Mouse (Mus musculus): Measurements from ENCODE around the gene Myl4. TPM values are rescaled to one million over a fixed set of nuclear protein-coding genes. Genes with fewer than 3 reads are reported as not detected.
A peak's percentile ranks its signal among the peaks of the same experiment; 100 is the strongest.

Gene Myl4
- polyA plus RNA-seq, 1 experiment from 2014 or later = 4.1 TPM

DNA sequence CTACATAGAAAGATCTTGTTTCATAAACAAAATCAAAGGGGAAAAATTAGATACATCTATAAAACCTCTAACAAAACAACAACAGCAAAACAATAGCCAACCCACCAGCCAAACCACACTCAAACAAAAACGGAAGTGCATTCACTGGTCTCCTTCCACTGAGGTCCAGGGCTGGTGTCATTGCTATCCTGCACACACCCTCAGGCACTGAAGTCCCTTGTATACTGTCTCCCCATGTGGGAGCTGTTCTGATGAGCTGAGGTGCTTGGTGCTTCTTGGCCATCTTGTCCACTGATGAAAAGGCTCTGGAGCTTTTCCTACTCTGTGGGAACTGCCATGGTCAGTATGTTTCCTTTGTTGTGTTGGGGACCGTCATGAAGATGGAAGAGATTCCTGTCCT is 38.0 kb downstream of the Myl4 start:
- Histone ChIP-seq H3K9me3 (ENCODE audit: control insufficient read depth, low read length) (no peaks in the 10 kb centered on the region), H3K4me2 (ENCODE audit: low read depth, low read length) (no peak overlapping the region), H3K27ac (ENCODE audit: low read depth, low read length) (no peak overlapping the region), H3K4me3 (ENCODE audit: low read depth, low read length) (no peak overlapping the region), H3K4me1 (ENCODE audit: control insufficient read depth, insufficient read depth, low read length) (no peaks in the 10 kb centered on the region), H3K9ac (replicated peaks; ENCODE audit: low read depth, low read length) (no peak overlapping the region), H3K27me3 (ENCODE audit: control insufficient read depth, insufficient read depth, low read length) (no peaks in the 10 kb centered on the region), H3K36me3 (ENCODE audit: control insufficient read depth, insufficient read depth, low read length) (no peaks in the 10 kb centered on the region)
- ATAC-seq (ENCODE audit: low read depth) = no peak
- WGBS = 98% methylated on average over 2 of the region's 2 CpGs

GRCm38 (mm10) chr11:104589570-104589969 is 39.1 kb downstream of the Myl4 start:
- Histone ChIP-seq H3K9ac (replicated peaks; ENCODE audit: low read depth, low read length) (no peak overlapping the region), H3K4me1 (ENCODE audit: control insufficient read depth, insufficient read depth, low read length) (no peaks in the 10 kb centered on the region), H3K27me3 (ENCODE audit: control insufficient read depth, insufficient read depth, low read length) (no peaks in the 10 kb centered on the region), H3K9me3 (ENCODE audit: control insufficient read depth, low read length) (no peaks in the 10 kb centered on the region), H3K36me3 (ENCODE audit: control insufficient read depth, insufficient read depth, low read length) (no peaks in the 10 kb centered on the region), H3K4me3 (ENCODE audit: low read depth, low read length) (no peak overlapping the region), H3K4me2 (ENCODE audit: low read depth, low read length) (no peak overlapping the region), H3K27ac (ENCODE audit: low read depth, low read length) (no peak overlapping the region)
- ATAC-seq (ENCODE audit: low read depth) = no peak
- WGBS = 74% methylated on average over 1 of the region's 1 CpGs

- Histone ChIP-seq H3K9me3 (ENCODE audit: control insufficient read depth, low read length) (no peaks in the 10 kb centered on the region), H3K9ac (replicated peaks; ENCODE audit: low read depth, low read length) (no peak overlapping the region), H3K4me1 (ENCODE audit: control insufficient read depth, insufficient read depth, low read length) (no peaks in the 10 kb centered on the region), H3K4me2 (ENCODE audit: low read depth, low read length) (no peak overlapping the region), H3K36me3 (ENCODE audit: control insufficient read depth, insufficient read depth, low read length) (no peaks in the 10 kb centered on the region), H3K27me3 (ENCODE audit: control insufficient read depth, insufficient read depth, low read length) (no peaks in the 10 kb centered on the region), H3K27ac (ENCODE audit: low read depth, low read length) (no peak overlapping the region), H3K4me3 (ENCODE audit: low read depth, low read length) (no peak overlapping the region)
- 4% methylated on average over 8 of the region's 8 CpGs for WGBS
- peak; percentile 86 for ATAC-seq (ENCODE audit: low read depth)
Measured at GRCm38 (mm10) chr11:104590148-104590547, 39.7 kb downstream of the Myl4 start.

DNA sequence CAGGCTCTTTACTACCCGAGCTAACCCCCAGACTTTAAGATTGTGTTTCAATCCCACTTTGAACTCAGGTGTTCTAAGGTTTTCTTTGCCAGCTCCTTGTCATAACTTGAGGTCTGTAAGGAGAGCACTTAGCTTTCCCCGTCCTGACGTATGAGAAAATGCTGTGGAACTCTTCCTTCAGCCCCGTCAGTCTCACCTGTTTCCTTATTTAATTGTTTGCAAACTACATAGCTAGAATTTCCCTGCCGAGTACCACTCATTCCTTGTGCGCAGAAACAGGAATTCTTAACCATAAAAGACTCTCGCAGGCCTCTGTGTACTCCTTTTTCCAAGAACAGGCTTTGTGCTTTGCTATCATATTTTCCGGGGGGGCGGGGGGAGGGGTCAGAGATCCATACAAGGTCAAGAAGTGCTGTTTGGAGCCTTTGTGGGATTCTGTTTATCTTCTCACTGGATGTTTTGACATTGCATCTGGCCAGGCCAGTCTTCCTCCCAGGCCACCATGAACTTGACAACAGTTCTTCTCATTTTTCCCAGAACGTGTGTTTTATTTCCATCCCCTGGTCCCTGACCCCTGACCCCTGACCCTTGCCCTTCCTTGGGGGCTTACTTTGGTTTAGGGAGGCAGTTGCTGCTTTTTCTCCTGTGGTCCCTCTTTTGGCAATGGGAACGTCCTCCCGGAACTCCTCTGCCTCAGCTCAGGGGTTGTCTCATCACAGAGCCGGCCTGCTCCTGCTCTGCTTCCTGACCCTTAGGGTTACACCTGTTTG is 41.8 kb downstream of the Myl4 start:
- Histone ChIP-seq H3K4me3 (ENCODE audit: low read depth, low read length) (no peak overlapping the region), H3K9ac (replicated peaks; ENCODE audit: low read depth, low read length) (no peak overlapping the region), H3K9me3 (ENCODE audit: control insufficient read depth, low read length) (no peaks in the 10 kb centered on the region), H3K27ac (ENCODE audit: low read depth, low read length) (no peak overlapping the region), H3K4me1 (ENCODE audit: control insufficient read depth, insufficient read depth, low read length) (no peaks in the 10 kb centered on the region), H3K27me3 (ENCODE audit: control insufficient read depth, insufficient read depth, low read length) (no peaks in the 10 kb centered on the region), H3K4me2 (ENCODE audit: low read depth, low read length) (no peak overlapping the region), H3K36me3 (ENCODE audit: control insufficient read depth, insufficient read depth, low read length) (no peaks in the 10 kb centered on the region)
- 79% methylated on average over 13 of the region's 13 CpGs for whole genome bisulfite sequencing
- no peak for ATAC-seq (ENCODE audit: low read depth)

DNA sequence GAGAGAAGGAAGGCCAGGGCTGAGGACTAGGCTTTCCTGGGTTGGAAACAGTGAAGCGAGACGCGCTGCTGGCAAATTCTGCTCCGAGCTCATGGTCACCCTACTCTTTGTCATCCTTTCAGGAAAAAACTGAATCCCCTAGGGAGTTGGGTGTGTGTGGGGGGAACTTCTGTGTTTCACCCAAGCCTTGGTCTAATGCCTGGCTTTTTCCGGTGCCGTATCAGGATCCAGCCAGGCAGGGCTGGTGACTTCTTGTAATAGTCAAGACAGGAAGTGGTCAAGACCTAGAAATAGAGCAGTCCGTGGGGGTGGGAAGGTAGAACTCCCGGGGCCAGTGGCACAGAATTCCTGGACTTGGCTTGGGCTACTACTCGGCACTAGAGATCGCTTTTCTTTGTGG is 45.9 kb downstream of the Myl4 start:
- H3K36me3 ChIP-seq (ENCODE audit: control insufficient read depth, insufficient read depth, low read length) = no peaks in the 10 kb centered on the region
- H3K9ac ChIP-seq (replicated peaks; ENCODE audit: low read depth, low read length) = no peak overlapping the region
- WGBS = 86% methylated on average over 10 of the region's 10 CpGs
- no peaks in the 10 kb centered on the region for H3K4me1 ChIP-seq (ENCODE audit: control insufficient read depth, insufficient read depth, low read length)
- no peak overlapping the region for H3K4me2 ChIP-seq (ENCODE audit: low read depth, low read length)
- no peak for ATAC-seq (ENCODE audit: low read depth)
- no peak overlapping the region for H3K27ac ChIP-seq (ENCODE audit: low read depth, low read length)
- H3K4me3 ChIP-seq (ENCODE audit: low read depth, low read length) = no peak overlapping the region
- no peaks in the 10 kb centered on the region for H3K9me3 ChIP-seq (ENCODE audit: control insufficient read depth, low read length)
- H3K27me3 ChIP-seq (ENCODE audit: control insufficient read depth, insufficient read depth, low read length) = no peaks in the 10 kb centered on the region

DNA sequence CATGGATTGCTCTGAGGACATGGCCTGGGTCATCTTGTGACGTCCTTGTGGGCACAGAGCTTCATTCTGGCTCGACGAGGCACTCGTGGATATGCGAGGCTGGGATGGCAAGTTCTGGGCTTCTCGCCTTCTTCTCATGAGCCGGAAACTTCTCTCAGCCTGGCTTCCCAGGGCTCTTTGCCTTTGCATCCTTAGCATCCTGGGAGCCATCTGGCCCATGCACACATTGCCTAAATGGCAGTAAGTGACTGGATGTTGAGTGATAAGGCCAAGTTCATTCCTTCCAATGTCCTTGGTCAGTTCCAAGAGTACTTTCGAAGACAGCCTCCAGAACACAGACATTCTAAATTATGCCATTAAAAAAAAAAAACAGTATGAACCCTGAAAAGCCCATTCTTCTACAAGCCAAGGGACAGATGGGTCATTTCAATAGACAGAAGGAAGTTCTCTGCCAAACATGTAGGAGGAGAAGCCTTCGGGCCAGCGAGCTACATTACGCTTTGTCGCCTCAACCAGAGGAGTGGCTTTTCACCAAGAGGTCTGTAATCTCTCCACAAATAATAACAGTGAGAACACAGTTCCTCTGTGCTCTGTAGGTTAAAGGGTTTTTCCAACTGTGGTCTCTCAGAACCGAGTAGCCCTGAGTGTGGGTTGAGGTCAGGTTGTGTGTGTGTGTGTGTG is 48.9 kb downstream of the Myl4 start:
- H3K27me3 ChIP-seq (ENCODE audit: control insufficient read depth, insufficient read depth, low read length) = no peaks in the 10 kb centered on the region
- no peak overlapping the region for H3K4me2 ChIP-seq (ENCODE audit: low read depth, low read length)
- H3K27ac ChIP-seq (ENCODE audit: low read depth, low read length) = no peak overlapping the region
- H3K36me3 ChIP-seq (ENCODE audit: control insufficient read depth, insufficient read depth, low read length) = no peaks in the 10 kb centered on the region
- H3K9ac ChIP-seq (replicated peaks; ENCODE audit: low read depth, low read length) = no peak overlapping the region
- 89% methylated on average over 13 of the region's 13 CpGs for WGBS
- no peaks in the 10 kb centered on the region for H3K9me3 ChIP-seq (ENCODE audit: control insufficient read depth, low read length)
- no peaks in the 10 kb centered on the region for H3K4me1 ChIP-seq (ENCODE audit: control insufficient read depth, insufficient read depth, low read length)
- H3K4me3 ChIP-seq (ENCODE audit: low read depth, low read length) = no peak overlapping the region
- no peak for ATAC-seq (ENCODE audit: low read depth)

- H3K4me1 ChIP-seq (ENCODE audit: control insufficient read depth, insufficient read depth, low read length) = no peaks in the 10 kb centered on the region
- ATAC-seq (ENCODE audit: low read depth) = no peak
- no peak overlapping the region for H3K4me2 ChIP-seq (ENCODE audit: low read depth, low read length)
- no peaks in the 10 kb centered on the region for H3K27me3 ChIP-seq (ENCODE audit: control insufficient read depth, insufficient read depth, low read length)
- H3K27ac ChIP-seq (ENCODE audit: low read depth, low read length) = no peak overlapping the region
- 41% methylated on average over 4 of the region's 4 CpGs for WGBS
- no peaks in the 10 kb centered on the region for H3K36me3 ChIP-seq (ENCODE audit: control insufficient read depth, insufficient read depth, low read length)
- H3K9ac ChIP-seq (replicated peaks; ENCODE audit: low read depth, low read length) = no peak overlapping the region
- H3K9me3 ChIP-seq (ENCODE audit: control insufficient read depth, low read length) = no peaks in the 10 kb centered on the region
- H3K4me3 ChIP-seq (ENCODE audit: low read depth, low read length) = no peak overlapping the region
Measured at GRCm38 (mm10) chr11:104600675-104601074, 50.2 kb downstream of the Myl4 start.

- no peak overlapping the region for H3K4me2 ChIP-seq (ENCODE audit: low read depth, low read length)
- no peak overlapping the region for H3K4me3 ChIP-seq (ENCODE audit: low read depth, low read length)
- no peak for ATAC-seq (ENCODE audit: low read depth)
- WGBS = 45% methylated on average over 6 of the region's 6 CpGs
- H3K9ac ChIP-seq (replicated peaks; ENCODE audit: low read depth, low read length) = no peak overlapping the region
- H3K27me3 ChIP-seq (ENCODE audit: control insufficient read depth, insufficient read depth, low read length) = no peaks in the 10 kb centered on the region; the same call in 1 of the 2 replicates
- H3K36me3 ChIP-seq (ENCODE audit: control insufficient read depth, insufficient read depth, low read length) = no peaks in the 10 kb centered on the region
- H3K4me1 ChIP-seq (ENCODE audit: control insufficient read depth, insufficient read depth, low read length) = 0 out of 2 replicates have a peak, but pooled peaks cover 5% of the 10 kb centered on the region
- no peak overlapping the region for H3K27ac ChIP-seq (ENCODE audit: low read depth, low read length)
- no peaks in the 10 kb centered on the region for H3K9me3 ChIP-seq (ENCODE audit: control insufficient read depth, low read length)
Measured at GRCm38 (mm10) chr11:104604192-104604591, 53.7 kb downstream of the Myl4 start.

GRCm38 (mm10) chr11:104607491-104608245 is 57.2 kb downstream of the Myl4 start, which contains the start of gene Itgb3:
Gene Itgb3, plus strand, starts transcription at chr11:104608000.
- WGBS = under 1% methylated on average over 47 of the region's 51 CpGs
- Histone ChIP-seq H3K27ac (ENCODE audit: low read depth, low read length) (no peak within 1 kb of the TSS), H3K9me3 (ENCODE audit: control insufficient read depth, low read length) (no peaks in the 10 kb centered on the region), H3K4me2 (ENCODE audit: low read depth, low read length) (peak within 1 kb of the TSS; percentile 87), H3K9ac (replicated peaks; ENCODE audit: low read depth, low read length) (peak within 1 kb of the TSS; percentile 56), H3K36me3 (ENCODE audit: control insufficient read depth, insufficient read depth, low read length) (no peaks in the 10 kb centered on the region), H3K4me3 (ENCODE audit: low read depth, low read length) (peak within 1 kb of the TSS; percentile 52), H3K4me1 (ENCODE audit: control insufficient read depth, insufficient read depth, low read length) (0 out of 2 replicates have a peak, but pooled peaks cover 5% of the 10 kb centered on the region), H3K27me3 (ENCODE audit: control insufficient read depth, insufficient read depth, low read length) (no peaks in the 10 kb centered on the region; the same call in 1 of the 2 replicates)
- ATAC-seq (ENCODE audit: low read depth) = peak; percentile 90

All from neural tube, embryonic 14.5 days (tissue).